Mouse (Mus musculus) mouse embryonic stem cell (cell line): ENCODE data around the gene Baz2a.
"Not testable (repeated sequence)": the region's sequence is repeated elsewhere in the genome, so short reads cannot be mapped to it uniquely, and the experiment has no call there.

Source experiments
- in situ Hi-C, 2 experiments: fragments of 300-500 bp; cut with MboI; formaldehyde crosslinking; loops; 1 replicate in 1 of 2; 3 replicates in 1 of 2; pipeline ENCODE4 v1.14.3; 2019 to 2020; ENCODE audit warnings: low sequenced_read_pairs in 2 of 2, low pct_unique_long_range_greater_than_20kb in 1 of 2, mixed read lengths in 1 of 2; ENCODE audit not compliant: unreplicated experiment in 1 of 2

Baz2a gene

GRCm38 (mm10) chr10:128091564-128092505 lies at the start of gene Baz2a:
Gene Baz2a, plus strand, starts transcription at chr10:128091577.
- in situ Hi-C loops = loop anchor here in 1 of 2 experiments (10.0 kb wide), 1 partner anchor 103 kb away; the partner anchor contains the start of gene Gls2

GRCm38 (mm10) chr10:128041636-128042035 lies 49.7 kb upstream of the Baz2a start:
- in situ Hi-C loops = no loop called here

GRCm38 (mm10) chr10:128042466-128042865 lies 48.9 kb upstream of the Baz2a start:
- in situ Hi-C loops = no loop called here

GRCm38 (mm10) chr10:128043041-128043835 lies 48.1 kb upstream of the Baz2a start:
- in situ Hi-C loops = no loop called here

- in situ Hi-C loops = no loop called here
Measured at GRCm38 (mm10) chr10:128048157-128048556, 43.2 kb upstream of the Baz2a start.

- in situ Hi-C loops = no loop called here
Measured at GRCm38 (mm10) chr10:128049741-128050140, 41.6 kb upstream of the Baz2a start.

- in situ Hi-C loops = no loop called here
Measured at GRCm38 (mm10) chr10:128050355-128050754, 41.0 kb upstream of the Baz2a start.

GRCm38 (mm10) chr10:128051589-128051988 lies 39.8 kb upstream of the Baz2a start:
- in situ Hi-C loops = no loop called here

- in situ Hi-C loops = not testable (repeated sequence)
Measured at GRCm38 (mm10) chr10:128052136-128052535, 39.2 kb upstream of the Baz2a start.

- in situ Hi-C loops = no loop called here
Measured at GRCm38 (mm10) chr10:128053001-128053400, 38.4 kb upstream of the Baz2a start.

GRCm38 (mm10) chr10:128058184-128058583 lies 33.2 kb upstream of the Baz2a start:
- in situ Hi-C loops = no loop called here

GRCm38 (mm10) chr10:128058601-128059151 lies 32.7 kb upstream of the Baz2a start, which contains the start of gene Ptges3:
Gene Ptges3, plus strand, starts transcription at chr10:128058954.
- in situ Hi-C loops = no loop called here

- in situ Hi-C loops = no loop called here
Measured at GRCm38 (mm10) chr10:128059207-128059981, 32.0 kb upstream of the Baz2a start.

GRCm38 (mm10) chr10:128061109-128061508 lies 30.3 kb upstream of the Baz2a start:
- in situ Hi-C loops = no loop called here

GRCm38 (mm10) chr10:128062221-128062989 lies 29.0 kb upstream of the Baz2a start:
- in situ Hi-C loops = no loop called here

GRCm38 (mm10) chr10:128066072-128066471 lies 25.3 kb upstream of the Baz2a start:
- in situ Hi-C loops = no loop called here

GRCm38 (mm10) chr10:128069201-128069600 lies 22.2 kb upstream of the Baz2a start:
- in situ Hi-C loops = no loop called here
